Mouse (Mus musculus) liver, embryonic 14.5 days (tissue): Measurements from ENCODE around the gene Pigk.
A peak's percentile ranks its signal among the peaks of the same experiment; 100 is the strongest.

ENCODE experiments used
- CTCF ChIP-seq: IDR thresholded peaks from 2 replicates; pipeline ENCODE4 v1.5.1; 2016; ENCODE audit warnings: antibody characterized with exemption, low read depth, control low read depth
- EP300 ChIP-seq: IDR thresholded peaks from 2 replicates; pipeline ENCODE4 v1.6.1; 2016; ENCODE audit warnings: antibody characterized with exemption, low read depth

- TF ChIP-seq CTCF (peak; percentile 72), EP300 (no peak)
These were observed 7.4 kb downstream of the Pigk start for GRCm38 (mm10) chr3:152721301-152721700.
